In genomic region chr13:109685296-109686115, GRCm38 (mm10) we compare ENCODE assay signal across 9 mouse cellular contexts.
DNase-seq lines count a peak whose midpoint lies in the region; ATAC-seq and TF ChIP-seq lines count a peak whose summit lies in the region.
"Had no signal": no experiment of that assay in that cellular context is flagged by ENCODE, and none has a peak within 500 bp of the region (broad histone marks: within the 10 kb centered on the region; RNA-seq: fewer than 3 reads in every experiment).

No protein-coding gene starts in this region.

- H3K27me3 ChIP-seq in hindbrain, embryonic 16.5 days (replicated peaks; ENCODE audit: control insufficient read depth, insufficient read depth, low read length), result no peaks in the 10 kb centered on the region
- H3K27me3 ChIP-seq in limb, embryonic 10.5 days (ENCODE audit: low read depth, poor library complexity, severe bottlenecking), result no peaks in the 10 kb centered on the region
- no peaks in the 10 kb centered on the region for H3K27me3 ChIP-seq in midbrain, embryonic 10.5 days (ENCODE audit: low read depth, poor library complexity, severe bottlenecking)
- H3K27me3 ChIP-seq in small intestine, adult 2 months (ENCODE audit: control insufficient read depth, insufficient read depth, low read length), result no peaks in the 10 kb centered on the region
- H3K27me3 ChIP-seq: CH12.LX had no signal

- DNase-seq in layer of hippocampus, adult 18-20 months (ENCODE audit: low spot score in 2 of 2), result peak; percentile 19 to 46
- no peak for DNase-seq in layer of hippocampus, adult 9-10 months (ENCODE audit: low spot score)
- DNase-seq in gastrocnemius, adult 8-10 months (ENCODE audit: low spot score in 2 of 2), result peak; percentile 8 to 20
- peak; percentile 73 for DNase-seq in limb, embryonic 10.5 days (ENCODE audit: low spot score)
- peak; percentile 49 for DNase-seq in midbrain, embryonic 10.5 days (ENCODE audit: low spot score)

- peak overlapping the region; percentile 74 for H3K4me2 ChIP-seq in hindbrain, embryonic 16.5 days (ENCODE audit: low read length)

- no peaks in the 10 kb centered on the region for H3K9me3 ChIP-seq in hindbrain, embryonic 16.5 days (ENCODE audit: control insufficient read depth, low read length)
- no peaks in the 10 kb centered on the region for H3K9me3 ChIP-seq in limb, embryonic 10.5 days (replicated peaks)
- no peaks in the 10 kb centered on the region for H3K9me3 ChIP-seq in midbrain, embryonic 10.5 days (replicated peaks)

- H3K36me3 ChIP-seq in hindbrain, embryonic 16.5 days (ENCODE audit: control insufficient read depth, insufficient read depth, low read length), result no peaks in the 10 kb centered on the region
- no peaks in the 10 kb centered on the region for H3K36me3 ChIP-seq in limb, embryonic 10.5 days
- no peaks in the 10 kb centered on the region for H3K36me3 ChIP-seq in midbrain, embryonic 10.5 days
- H3K36me3 ChIP-seq in small intestine, adult 2 months (ENCODE audit: control insufficient read depth, insufficient read depth, low read length), result no peaks in the 10 kb centered on the region

- 1% methylated on average over 29 of the region's 29 CpGs for WGBS in hindbrain, embryonic 16.5 days
- WGBS in limb, embryonic 10.5 days, result under 1% methylated on average over 28 of the region's 29 CpGs
- under 1% methylated on average over 29 of the region's 29 CpGs for WGBS in midbrain, embryonic 10.5 days
- 1% methylated on average over 29 of the region's 29 CpGs for WGBS in small intestine, adult 2 months

- no peak for TF ChIP-seq POLR2A in cortical plate, adult 2 months (IDR thresholded peaks at IDR 0.05; ENCODE audit: extremely low read depth, insufficient read depth, low read length)
- no peak; the same call in 1 of the 2 replicates for TF ChIP-seq POLR2A in small intestine, adult 2 months (IDR thresholded peaks at IDR 0.05; ENCODE audit: low read depth, low read length)

- H3K4me3 ChIP-seq in cortical plate, adult 2 months (ENCODE audit: insufficient read depth, low read length), result peak overlapping the region; percentile 44
- peak overlapping the region; percentile 48 for H3K4me3 ChIP-seq in hindbrain, embryonic 16.5 days (ENCODE audit: low read length)
- peak overlapping the region; percentile 62 for H3K4me3 ChIP-seq in limb, embryonic 10.5 days
- peak overlapping the region; percentile 57 for H3K4me3 ChIP-seq in midbrain, embryonic 10.5 days
- H3K4me3 ChIP-seq in small intestine, adult 2 months (ENCODE audit: low read depth, low read length), result peak overlapping the region; percentile 69

- H3K4me1 ChIP-seq in cortical plate, adult 2 months (ENCODE audit: control insufficient read depth, insufficient read depth, low read length), result no peaks in the 10 kb centered on the region
- peaks cover 12% of the 10 kb centered on the region for H3K4me1 ChIP-seq in hindbrain, embryonic 16.5 days (ENCODE audit: control insufficient read depth, insufficient read depth, low read depth, low read length)
- peaks cover 36% of the 10 kb centered on the region for H3K4me1 ChIP-seq in limb, embryonic 10.5 days
- H3K4me1 ChIP-seq in midbrain, embryonic 10.5 days, result peaks cover 24% of the 10 kb centered on the region
- H3K4me1 ChIP-seq in small intestine, adult 2 months (ENCODE audit: control insufficient read depth, insufficient read depth, insufficient read length, low read length), result no peaks in the 10 kb centered on the region; the same call in 1 of the 2 replicates

- no peak overlapping the region for H3K27ac ChIP-seq in cortical plate, adult 2 months (ENCODE audit: insufficient read depth, low read length)
- 0 out of 2 replicates have a peak overlapping the region, but pooled peaks have one; percentile 34 for H3K27ac ChIP-seq in hindbrain, embryonic 16.5 days (ENCODE audit: low read depth, low read length)
- peak overlapping the region; percentile 89 for H3K27ac ChIP-seq in limb, embryonic 10.5 days
- peak overlapping the region; percentile 82 for H3K27ac ChIP-seq in midbrain, embryonic 10.5 days (replicated peaks)
- peak overlapping the region; percentile 82 for H3K27ac ChIP-seq in small intestine, adult 2 months (ENCODE audit: insufficient read depth, low read depth, low read length)

- ATAC-seq in hindbrain, embryonic 16.5 days, result peak; percentile 62

- H3K9ac ChIP-seq in hindbrain, embryonic 16.5 days (ENCODE audit: low read depth, low read length), result peak overlapping the region; percentile 66

- TF ChIP-seq CTCF in cortical plate, adult 2 months (IDR thresholded peaks at IDR 0.05; ENCODE audit: extremely low read depth, insufficient read depth, low read length), result no peak
- TF ChIP-seq CTCF in small intestine, adult 2 months (IDR thresholded peaks at IDR 0.05; ENCODE audit: extremely low read depth, insufficient read length, insufficient replicate concordance, low read depth, low read length), result no peak; the same call in 1 of the 2 replicates
